10 mouse cellular contexts compared by ENCODE assay signal in the genomic region with DNA sequence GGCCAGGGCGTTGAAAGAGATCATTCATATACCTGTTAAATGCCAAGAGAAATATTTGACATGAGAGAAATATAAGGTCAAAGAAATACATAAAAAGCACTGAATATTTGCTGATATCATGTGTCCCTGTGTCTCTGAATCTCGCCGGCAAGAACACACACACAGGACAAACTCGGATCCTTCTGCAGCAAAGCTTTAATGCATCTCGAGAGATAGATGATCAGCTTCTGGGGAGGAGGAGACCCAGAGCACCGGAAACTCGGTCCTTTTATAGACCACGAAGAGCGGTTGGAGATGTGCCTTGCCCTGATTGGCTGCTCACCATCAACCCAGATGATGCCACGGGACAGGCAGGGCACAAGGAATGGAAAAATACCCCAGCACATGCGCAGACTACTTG. TPM values are rescaled to one million over a fixed set of nuclear protein-coding genes. Genes with fewer than 3 reads are reported as not detected.
"Had no signal": no experiment of that assay in that cellular context is flagged by ENCODE, and none has a peak within 500 bp of the region (broad histone marks: within the 10 kb centered on the region; RNA-seq: fewer than 3 reads in every experiment).

No protein-coding gene starts in this region.

RNA-seq across cellular contexts. Expression of a gene that starts 11.5 kb away (rescaled TPM):
- polyA plus RNA-seq: intestine, embryonic 16.5 days; kidney, adult 2 months; kidney, embryonic 14.5 days; liver, adult 2 months; liver, embryonic 14.5 days; lung, embryonic 15.5 days; midbrain, embryonic 10.5 days; midbrain, embryonic 16.5 days; stomach, embryonic 15.5 days; thymus, postnatal 0 days had no signal
